In genomic region chr6:5679738-5680137, GRCm38 (mm10) we compare ENCODE assay signal across 24 mouse cellular contexts. TPM values are rescaled to one million over a fixed set of nuclear protein-coding genes. Genes with fewer than 3 reads are reported as not detected.
DNase-seq lines count a peak whose midpoint lies in the region; TF ChIP-seq lines count a peak whose summit lies in the region.
"Had no signal": no experiment of that assay in that cellular context is flagged by ENCODE, and none has a peak within 500 bp of the region (broad histone marks: within the 10 kb centered on the region; RNA-seq: fewer than 3 reads in every experiment).

No protein-coding gene starts in this region.

- H3K4me1 ChIP-seq in testis, adult 2 months (ENCODE audit: control insufficient read depth, insufficient read depth, low read length) = no peaks in the 10 kb centered on the region
- H3K4me1 ChIP-seq: embryonic facial prominence, embryonic 13.5 days; embryonic facial prominence, embryonic 15.5 days; forebrain, embryonic 13.5 days; forebrain, embryonic 15.5 days had no signal

- H3K4me3 ChIP-seq in testis, adult 2 months (ENCODE audit: control insufficient read depth, low read depth, low read length) = no peak overlapping the region
- no peak overlapping the region for H3K4me3 ChIP-seq in myocyte
- H3K4me3 ChIP-seq: embryonic facial prominence, embryonic 13.5 days; embryonic facial prominence, embryonic 15.5 days; forebrain, embryonic 13.5 days; forebrain, embryonic 15.5 days had no signal

- H3K4me2 ChIP-seq in myocyte (ENCODE audit: low read depth) = no peak overlapping the region
- H3K4me2 ChIP-seq: embryonic facial prominence, embryonic 13.5 days; embryonic facial prominence, embryonic 15.5 days; forebrain, embryonic 13.5 days; forebrain, embryonic 15.5 days had no signal

- no peaks in the 10 kb centered on the region for H3K79me2 ChIP-seq in myocyte (ENCODE audit: control insufficient read depth, insufficient read depth)

- H3K27ac ChIP-seq in testis, adult 2 months (ENCODE audit: control insufficient read depth, insufficient read depth, low read depth, low read length) = peak overlapping the region; percentile 80
- H3K27ac ChIP-seq: embryonic facial prominence, embryonic 13.5 days; embryonic facial prominence, embryonic 15.5 days; forebrain, embryonic 13.5 days; forebrain, embryonic 15.5 days had no signal

- DNase-seq in testis, postnatal 14 days (ENCODE audit: low spot score) = no peak
- DNase-seq in Muller cell, postnatal 12 days (ENCODE audit: inconsistent ontology term) = peak; percentile 53
- no peak for DNase-seq in cerebellum, adult 9-11 months
- no peak for DNase-seq in right cerebral cortex, postnatal 10 days (ENCODE audit: low spot score in 2 of 2)
- DNase-seq: adrenal gland, adult 2 months; adrenal gland, postnatal 10 days; adrenal gland, postnatal 25 days; B cell, adult 2 months; cerebellum, adult 11 months; cerebellum, adult 2 months; cerebellum, adult 9-10 months; cerebellum, postnatal 14 days; cerebellum, postnatal 36 days; embryo, embryonic 11 days; forebrain, postnatal 0 days had no signal

- no peak for TF ChIP-seq CTCF in testis, adult 2 months (IDR thresholded peaks at IDR 0.05; ENCODE audit: control insufficient read depth, insufficient read depth, insufficient replicate concordance, low read depth, low read length)

- no peak overlapping the region for H3ac ChIP-seq in myocyte (ENCODE audit: control insufficient read depth, insufficient read length)

- no peaks in the 10 kb centered on the region for H3K36me3 ChIP-seq in testis, adult 2 months (ENCODE audit: control insufficient read depth, insufficient read depth, low read length)
- H3K36me3 ChIP-seq in myocyte (ENCODE audit: control insufficient read depth, insufficient read depth) = no peaks in the 10 kb centered on the region
- H3K36me3 ChIP-seq: embryonic facial prominence, embryonic 13.5 days; embryonic facial prominence, embryonic 15.5 days; forebrain, embryonic 15.5 days; G1E had no signal

- no peaks in the 10 kb centered on the region for H3K27me3 ChIP-seq in testis, adult 2 months (ENCODE audit: control insufficient read depth, insufficient read depth, low read length)
- H3K27me3 ChIP-seq in myocyte (ENCODE audit: control insufficient read depth, insufficient read depth, insufficient read length) = no peaks in the 10 kb centered on the region
- H3K27me3 ChIP-seq: CH12.LX; embryonic facial prominence, embryonic 13.5 days; embryonic facial prominence, embryonic 15.5 days; forebrain, embryonic 13.5 days; forebrain, embryonic 15.5 days had no signal

- TF ChIP-seq POLR2A in testis, adult 2 months (IDR thresholded peaks at IDR 0.05; ENCODE audit: control insufficient read depth, low read depth, low read length) = no peak
- no peak for TF ChIP-seq POLR2A in myocyte (IDR thresholded peaks at IDR 0.05; ENCODE audit: insufficient read length, low read depth)

TF ChIP-seq in myocyte, 11 proteins besides CTCF, POLR2A, EP300 and RAD21:
- no peak for TF ChIP-seq MAX (IDR thresholded peaks at IDR 0.05; ENCODE audit: low read depth)
- no peak for TF ChIP-seq USF1 (IDR thresholded peaks at IDR 0.05; ENCODE audit: low read depth)
- peak; percentile 80 for TF ChIP-seq SRF (IDR thresholded peaks at IDR 0.05; ENCODE audit: control insufficient read depth, insufficient read length, low read depth)

RNA-seq across cellular contexts. Expression of gene Dync1i1, which starts 45.7 kb away (rescaled TPM):
- polyA plus RNA-seq in testis, adult 2 months (2012; rRNA removed) = 10.6 and 12.1 TPM in 2 replicates
- 3.9 TPM for polyA plus RNA-seq in myocyte (2012; fragmentation: generic; extraction: Trizol)
- polyA plus RNA-seq: CD4-positive, CD25-positive, alpha-beta regulatory T cell, adult 4 months; G1E had no signal
